Mouse (Mus musculus): ENCODE data around the gene Olfr480. TPM values are rescaled to one million over a fixed set of nuclear protein-coding genes. Genes with fewer than 3 reads are reported as not detected.

The Olfr480 gene
- polyA plus RNA-seq (2012; rRNA removed) = not detected in 2 replicates

GRCm38 (mm10) chr7:108067246-108067645 is at the start of gene Olfr480:
Gene Olfr480 (minus strand): TSS chr7:108067346.
- TF ChIP-seq CTCF (IDR thresholded peaks at IDR 0.05; ENCODE audit: borderline replicate concordance, insufficient read depth, low read depth, low read length) = no peak
- no peak for TF ChIP-seq POLR2A (IDR thresholded peaks at IDR 0.05; ENCODE audit: borderline replicate concordance, insufficient read depth, low read length)
- Histone ChIP-seq H3K4me3 (replicated peaks; ENCODE audit: insufficient read depth, low read depth, low read length) (no peak within 1 kb of the TSS), H3K27me3 (ENCODE audit: control insufficient read depth, insufficient read depth, low read length) (no peaks in the 10 kb centered on the region), H3K4me1 (ENCODE audit: control insufficient read depth, insufficient read depth, low read length) (no peaks in the 10 kb centered on the region), H3K27ac (ENCODE audit: insufficient read depth, low read length) (no peak within 1 kb of the TSS)
- 69% methylated on average over 1 of the region's 1 CpGs for WGBS
- DNase-seq = no peak

- no peak for TF ChIP-seq CTCF (IDR thresholded peaks at IDR 0.05; ENCODE audit: borderline replicate concordance, insufficient read depth, low read depth, low read length)
- TF ChIP-seq POLR2A (IDR thresholded peaks at IDR 0.05; ENCODE audit: borderline replicate concordance, insufficient read depth, low read length) = no peak
- no peaks in the 10 kb centered on the region for H3K4me1 ChIP-seq (ENCODE audit: control insufficient read depth, insufficient read depth, low read length)
- no peak within 1 kb of the TSS for H3K27ac ChIP-seq (ENCODE audit: insufficient read depth, low read length)
- no peaks in the 10 kb centered on the region for H3K27me3 ChIP-seq (ENCODE audit: control insufficient read depth, insufficient read depth, low read length)
- no peak within 1 kb of the TSS for H3K4me3 ChIP-seq (replicated peaks; ENCODE audit: insufficient read depth, low read depth, low read length)
- no peak for DNase-seq
- WGBS = 84% methylated on average over 1 of the region's 1 CpGs
These were observed 33.4 kb upstream of the Olfr480 start, which contains the start of gene Olfr483 for GRCm38 (mm10) chr7:108100549-108100948. Gene Olfr483 (plus strand): TSS chr7:108100849.

GRCm38 (mm10) chr7:108097486-108097885 is 30.3 kb upstream of the Olfr480 start, which contains the start of gene Olfr482:
Gene Olfr482 (minus strand): TSS chr7:108097586.
- Histone ChIP-seq H3K27me3 (ENCODE audit: control insufficient read depth, insufficient read depth, low read length) (no peaks in the 10 kb centered on the region), H3K4me1 (ENCODE audit: control insufficient read depth, insufficient read depth, low read length) (no peaks in the 10 kb centered on the region), H3K27ac (ENCODE audit: insufficient read depth, low read length) (no peak within 1 kb of the TSS), H3K4me3 (replicated peaks; ENCODE audit: insufficient read depth, low read depth, low read length) (no peak within 1 kb of the TSS)
- 83% methylated on average over 1 of the region's 1 CpGs for WGBS
- DNase-seq = no peak
- TF ChIP-seq CTCF (IDR thresholded peaks at IDR 0.05; ENCODE audit: borderline replicate concordance, insufficient read depth, low read depth, low read length) = no peak
- no peak for TF ChIP-seq POLR2A (IDR thresholded peaks at IDR 0.05; ENCODE audit: borderline replicate concordance, insufficient read depth, low read length)

GRCm38 (mm10) chr7:108079555-108079954 is 12.4 kb upstream of the Olfr480 start, which contains the start of gene Olfr481:
Gene Olfr481 (plus strand): TSS chr7:108079855.
- no peak for TF ChIP-seq POLR2A (IDR thresholded peaks at IDR 0.05; ENCODE audit: borderline replicate concordance, insufficient read depth, low read length)
- DNase-seq = no peak
- no peak within 1 kb of the TSS for H3K27ac ChIP-seq (ENCODE audit: insufficient read depth, low read length)
- H3K27me3 ChIP-seq (ENCODE audit: control insufficient read depth, insufficient read depth, low read length) = no peaks in the 10 kb centered on the region
- no peak within 1 kb of the TSS for H3K4me3 ChIP-seq (replicated peaks; ENCODE audit: insufficient read depth, low read depth, low read length)
- no peaks in the 10 kb centered on the region for H3K4me1 ChIP-seq (ENCODE audit: control insufficient read depth, insufficient read depth, low read length)

- Histone ChIP-seq H3K4me3 (replicated peaks; ENCODE audit: insufficient read depth, low read depth, low read length) (no peak within 1 kb of the TSS), H3K4me1 (ENCODE audit: control insufficient read depth, insufficient read depth, low read length) (no peaks in the 10 kb centered on the region), H3K27ac (ENCODE audit: insufficient read depth, low read length) (no peak within 1 kb of the TSS), H3K27me3 (ENCODE audit: control insufficient read depth, insufficient read depth, low read length) (no peaks in the 10 kb centered on the region)
- TF ChIP-seq POLR2A (IDR thresholded peaks at IDR 0.05; ENCODE audit: borderline replicate concordance, insufficient read depth, low read length) (no peak), CTCF (IDR thresholded peaks at IDR 0.05; ENCODE audit: borderline replicate concordance, insufficient read depth, low read depth, low read length) (no peak)
- 91% methylated on average over 2 of the region's 2 CpGs for WGBS
- DNase-seq = no peak
These were observed 16.8 kb downstream of the Olfr480 start, which contains the start of gene Olfr479 for GRCm38 (mm10) chr7:108050393-108050792. Gene Olfr479 (plus strand): TSS chr7:108050693.

GRCm38 (mm10) chr7:108033889-108034288 is 33.3 kb downstream of the Olfr480 start, which contains the start of gene Olfr478:
Gene Olfr478 (minus strand): TSS chr7:108033989.
- WGBS = 69% methylated on average over 3 of the region's 3 CpGs
- DNase-seq = no peak
- no peaks in the 10 kb centered on the region for H3K27me3 ChIP-seq (ENCODE audit: control insufficient read depth, insufficient read depth, low read length)
- TF ChIP-seq POLR2A (IDR thresholded peaks at IDR 0.05; ENCODE audit: borderline replicate concordance, insufficient read depth, low read length) = no peak
- no peak for TF ChIP-seq CTCF (IDR thresholded peaks at IDR 0.05; ENCODE audit: borderline replicate concordance, insufficient read depth, low read depth, low read length)
- no peak within 1 kb of the TSS for H3K27ac ChIP-seq (ENCODE audit: insufficient read depth, low read length)
- H3K4me3 ChIP-seq (replicated peaks; ENCODE audit: insufficient read depth, low read depth, low read length) = no peak within 1 kb of the TSS
- H3K4me1 ChIP-seq (ENCODE audit: control insufficient read depth, insufficient read depth, low read length) = no peaks in the 10 kb centered on the region

Other genes with a start within 250 kb of the Olfr480 start
- not detected in 2 replicates for gene Olfr469, start 241.8 kb downstream of the Olfr480 start, polyA plus RNA-seq (2012; rRNA removed)
- not detected in 2 replicates for gene Olfr470, start 219.9 kb downstream of the Olfr480 start, polyA plus RNA-seq (2012; rRNA removed)
- gene Olfr472, start 169.4 kb downstream of the Olfr480 start, polyA plus RNA-seq (2012; rRNA removed) = not detected in 2 replicates
- gene Olfr473, start 136.9 kb downstream of the Olfr480 start, polyA plus RNA-seq (2012; rRNA removed) = not detected in 2 replicates
- not detected in 2 replicates for gene Olfr474, start 112.7 kb downstream of the Olfr480 start, polyA plus RNA-seq (2012; rRNA removed)
- not detected in 2 replicates for gene Olfr476, start 102.5 kb downstream of the Olfr480 start, polyA plus RNA-seq (2012; rRNA removed)
- not detected in 2 replicates for gene Olfr477, start 80.7 kb downstream of the Olfr480 start, polyA plus RNA-seq (2012; rRNA removed)
- not detected in 2 replicates for gene Olfr478, start 33.4 kb downstream of the Olfr480 start, polyA plus RNA-seq (2012; rRNA removed)
- not detected in 2 replicates for gene Olfr479, start 16.7 kb downstream of the Olfr480 start, polyA plus RNA-seq (2012; rRNA removed)
- not detected in 2 replicates for gene Olfr481, start 12.5 kb upstream of the Olfr480 start, polyA plus RNA-seq (2012; rRNA removed)
- gene Olfr482, start 30.2 kb upstream of the Olfr480 start, polyA plus RNA-seq (2012; rRNA removed) = not detected in 2 replicates
- gene Olfr483, start 33.5 kb upstream of the Olfr480 start, polyA plus RNA-seq (2012; rRNA removed) = not detected in 2 replicates
- not detected in 2 replicates for gene Olfr484, start 60.1 kb upstream of the Olfr480 start, polyA plus RNA-seq (2012; rRNA removed)
- gene Olfr485, start 92.5 kb upstream of the Olfr480 start, polyA plus RNA-seq (2012; rRNA removed) = not detected in 2 replicates
- gene Olfr486, start 105.4 kb upstream of the Olfr480 start, polyA plus RNA-seq (2012; rRNA removed) = not detected in 2 replicates
- not detected in 2 replicates for gene Olfr487, start 147.3 kb upstream of the Olfr480 start, polyA plus RNA-seq (2012; rRNA removed)
- gene Olfr488, start 191.0 kb upstream of the Olfr480 start, polyA plus RNA-seq (2012; rRNA removed) = not detected in 2 replicates
- not detected in 2 replicates for gene Olfr490, start 221.6 kb upstream of the Olfr480 start, polyA plus RNA-seq (2012; rRNA removed)
- not detected in 2 replicates for gene Olfr491, start 246.1 kb upstream of the Olfr480 start, polyA plus RNA-seq (2012; rRNA removed)